Mouse (Mus musculus) c-Kit-positive CD71-positive TER-119-negative erythroid progenitor cells, embryonic 14.5 days (primary cell): Measurements from ENCODE around the gene Supt7l.
"Not testable (repeated sequence)": the region's sequence is repeated elsewhere in the genome, so short reads cannot be mapped to it uniquely, and the experiment has no call there.

Source experiments
- DNase-seq: peaks from one replicate; pipeline ENCODE4 v3.0.0-alpha.2; 2013; ENCODE audit warnings: low read depth

The Supt7l gene

GRCm38 (mm10) chr5:31527707-31528106 lies at the start of gene Supt7l:
Gene Supt7l (minus strand): TSS chr5:31527807.
- DNase-seq: not testable (repeated sequence)

DNA sequence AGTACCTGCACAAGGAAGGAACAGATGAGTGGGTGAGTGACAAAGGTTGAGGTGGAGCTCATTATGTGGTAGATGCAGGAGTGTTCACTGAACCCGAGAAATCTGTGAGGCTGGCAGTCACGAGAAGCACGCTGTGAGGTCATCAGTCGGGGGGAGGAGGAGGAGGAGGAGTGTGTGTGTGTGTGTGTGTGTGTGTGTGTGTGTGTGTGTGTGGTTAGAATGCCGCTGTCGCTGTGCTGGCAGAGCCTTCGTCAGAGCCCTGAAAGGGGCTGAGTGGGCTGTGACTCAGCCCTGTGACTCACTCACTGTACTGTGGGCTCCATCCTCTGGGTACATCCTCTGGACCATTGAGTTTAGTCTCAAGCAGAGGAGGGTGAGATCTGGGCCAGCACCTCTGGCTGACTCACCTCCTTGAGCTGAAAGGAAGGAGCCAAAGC lies 49.0 kb upstream of the Supt7l start:
- DNase-seq: no peak

- DNase-seq: no peak
Observed at GRCm38 (mm10) chr5:31573722-31574121, 46.1 kb upstream of the Supt7l start.

DNA sequence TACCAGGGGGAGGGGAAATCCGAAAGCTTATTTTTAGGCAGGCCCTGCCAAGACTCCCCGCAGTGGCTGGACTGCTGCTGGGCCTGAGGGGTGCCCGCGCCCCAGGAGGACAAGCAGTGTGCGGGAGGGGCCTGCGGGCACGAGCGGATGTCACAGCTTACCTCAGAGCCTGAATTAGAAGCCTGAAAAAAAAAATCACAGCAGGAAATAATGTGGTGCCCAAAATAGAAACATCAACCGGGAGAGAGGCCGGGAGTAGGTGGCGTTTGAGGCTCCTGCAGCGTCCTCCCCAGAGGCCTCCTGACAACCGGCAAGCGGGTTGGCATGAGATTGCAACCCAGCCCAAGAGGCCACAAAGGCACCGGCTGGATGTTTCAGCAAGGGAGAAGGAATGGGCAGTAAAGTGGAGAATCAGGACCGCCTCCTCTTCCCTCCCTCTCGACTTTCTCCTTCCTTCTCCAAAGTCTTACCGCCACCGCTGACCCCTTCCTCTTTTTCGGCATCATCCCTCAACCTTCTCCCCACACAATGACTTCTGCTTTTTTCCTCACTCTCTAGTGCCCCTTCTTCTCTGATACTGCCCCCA lies 43.5 kb upstream of the Supt7l start:
- DNase-seq: no peak

GRCm38 (mm10) chr5:31567951-31568657 lies 40.5 kb upstream of the Supt7l start:
- DNase-seq: no peak

DNA sequence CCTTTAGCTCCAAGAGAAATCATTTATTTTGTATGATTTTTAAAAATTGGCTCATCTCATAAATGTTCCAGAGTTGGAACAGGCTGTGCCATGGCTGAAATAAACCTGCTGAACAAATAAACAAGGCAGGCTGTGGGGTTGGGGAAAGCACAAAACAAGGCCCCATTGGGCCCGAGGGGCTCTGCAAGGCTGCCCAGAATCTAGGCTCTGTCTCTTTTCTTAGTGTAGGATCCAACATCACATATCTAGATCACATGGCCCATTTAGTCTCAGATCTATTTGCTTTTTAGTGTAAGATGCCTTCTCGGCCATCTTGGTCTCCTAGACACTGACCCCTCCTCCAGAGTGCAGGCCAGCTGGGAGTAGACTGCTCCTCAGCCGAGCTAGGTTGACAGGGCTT lies 38.9 kb upstream of the Supt7l start:
- DNase-seq: no peak

GRCm38 (mm10) chr5:31566026-31566425 lies 38.4 kb upstream of the Supt7l start:
- no peak for DNase-seq

- no peak for DNase-seq
Observed at GRCm38 (mm10) chr5:31564976-31565375, 37.4 kb upstream of the Supt7l start.

- DNase-seq: no peak
Observed at GRCm38 (mm10) chr5:31563905-31564304, 36.3 kb upstream of the Supt7l start.

GRCm38 (mm10) chr5:31563496-31563895 lies 35.9 kb upstream of the Supt7l start:
- peak; percentile 51 for DNase-seq

- DNase-seq: no peak
Observed at GRCm38 (mm10) chr5:31562036-31562666, 34.5 kb upstream of the Supt7l start.

DNA sequence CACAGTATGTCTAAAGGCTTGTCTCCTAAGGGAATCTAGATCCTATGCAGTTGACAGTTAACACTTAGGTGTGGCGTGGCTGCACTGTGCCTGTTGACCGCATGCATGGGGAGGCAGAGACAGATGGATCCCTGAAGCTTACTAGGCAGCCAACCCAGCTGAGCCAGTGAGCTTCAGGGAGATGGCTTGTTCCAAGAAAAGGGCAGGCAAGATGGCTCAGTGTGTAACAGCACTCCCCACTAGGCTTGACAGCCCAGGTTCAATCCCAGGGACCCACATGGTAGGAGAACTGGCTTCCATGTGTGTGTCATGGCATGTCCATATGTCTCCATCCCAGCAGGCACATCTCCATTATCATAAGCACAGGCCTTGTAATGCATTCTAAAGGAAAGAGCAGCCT lies 32.7 kb upstream of the Supt7l start:
- no peak for DNase-seq

DNA sequence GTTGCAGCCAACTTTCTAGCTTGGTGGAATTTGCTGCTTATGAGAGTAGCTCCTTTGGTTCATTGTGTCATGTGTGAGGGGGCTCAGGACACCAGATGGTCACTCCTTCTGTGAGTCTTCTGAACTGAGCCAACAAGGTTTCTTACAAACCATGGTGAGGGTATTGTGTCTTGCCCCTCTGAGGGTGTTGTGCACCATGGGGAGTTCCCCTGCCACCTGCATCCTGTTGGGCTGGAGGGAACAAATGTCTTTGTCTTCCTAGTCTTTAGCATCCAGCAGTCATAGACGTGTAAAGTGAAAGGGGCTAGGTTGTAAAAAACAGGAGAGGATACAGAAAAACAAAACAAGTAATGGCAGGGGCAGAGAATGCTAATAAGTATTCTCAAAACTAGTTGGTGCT lies 31.8 kb upstream of the Supt7l start:
- DNase-seq: no peak

- DNase-seq: no peak
Observed at GRCm38 (mm10) chr5:31535228-31535627, 7.6 kb upstream of the Supt7l start.

GRCm38 (mm10) chr5:31528560-31528959 lies 953 bp upstream of the Supt7l start:
- peak; percentile 36 for DNase-seq

DNA sequence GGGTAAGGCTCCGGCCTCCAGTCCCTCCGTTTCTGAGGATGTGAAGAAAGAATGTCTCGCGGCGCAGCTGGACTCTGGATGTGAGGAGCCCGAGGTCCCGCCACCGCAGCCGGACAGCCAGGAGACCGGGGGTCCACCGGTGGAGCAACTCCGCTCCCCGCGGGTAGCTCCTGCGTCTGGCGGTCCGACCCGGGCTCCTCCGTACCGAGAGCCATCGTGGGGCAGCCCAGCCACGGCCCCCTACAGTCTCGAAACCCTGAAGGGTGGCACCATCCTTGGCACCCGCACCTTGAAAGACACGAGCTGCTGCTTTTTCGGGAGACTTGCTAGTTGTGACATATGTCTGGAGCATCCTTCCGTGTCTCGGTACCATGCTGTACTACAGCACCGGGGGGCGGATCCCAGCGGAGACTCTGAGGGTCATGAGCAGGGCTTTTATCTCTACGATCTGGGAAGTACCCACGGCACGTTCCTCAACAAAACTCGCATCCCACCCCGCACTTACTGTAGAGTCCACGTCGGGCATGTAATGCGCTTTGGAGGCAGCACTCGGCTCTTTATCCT lies 408 bp downstream of the Supt7l start:
- DNase-seq: no peak

- peak; percentile 73 for DNase-seq
Observed at GRCm38 (mm10) chr5:31526354-31527116, 1.1 kb downstream of the Supt7l start, which contains the start of gene Slc4a1ap. Gene Slc4a1ap (plus strand): TSS chr5:31526995.

DNA sequence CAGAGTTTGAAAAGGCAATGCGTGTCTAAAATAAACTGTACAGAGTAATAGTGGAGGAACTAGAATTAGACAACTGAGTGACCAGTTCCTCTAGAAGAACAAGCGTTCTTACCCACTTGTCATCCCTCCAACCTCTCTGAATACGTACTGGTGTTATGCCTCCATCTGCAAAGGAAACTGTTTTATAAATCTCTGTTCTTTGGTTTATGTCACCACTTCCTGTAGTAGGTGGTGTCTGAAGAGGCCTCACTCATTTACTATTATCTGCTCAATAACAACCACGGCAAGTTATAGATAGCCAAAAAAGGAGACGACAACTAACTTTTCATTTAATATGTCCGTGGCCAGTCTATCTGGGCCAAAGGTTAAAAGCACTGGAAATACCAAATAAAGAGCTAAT lies 7.1 kb downstream of the Supt7l start:
- no peak for DNase-seq

DNA sequence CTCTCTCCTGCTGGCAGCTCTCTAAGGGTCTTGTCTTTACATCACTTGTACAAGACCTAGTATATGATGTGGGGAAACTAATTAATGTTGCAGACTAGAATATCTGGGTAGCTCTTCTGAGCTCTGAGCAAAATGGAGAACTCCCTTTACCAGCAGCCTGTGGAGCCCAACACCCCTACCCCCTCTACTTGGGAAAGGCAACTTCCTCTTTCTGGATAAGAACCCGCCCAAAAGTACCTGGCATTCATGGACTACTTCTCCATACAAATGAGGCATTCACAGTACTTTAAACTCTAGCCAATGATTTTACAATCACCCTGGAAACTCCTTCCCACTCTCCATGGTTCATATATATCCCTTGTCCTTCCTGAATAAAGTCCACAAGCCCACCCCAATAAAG lies 15.1 kb downstream of the Supt7l start:
- no peak for DNase-seq

GRCm38 (mm10) chr5:31504843-31505242 lies 22.8 kb downstream of the Supt7l start:
- DNase-seq: no peak

DNA sequence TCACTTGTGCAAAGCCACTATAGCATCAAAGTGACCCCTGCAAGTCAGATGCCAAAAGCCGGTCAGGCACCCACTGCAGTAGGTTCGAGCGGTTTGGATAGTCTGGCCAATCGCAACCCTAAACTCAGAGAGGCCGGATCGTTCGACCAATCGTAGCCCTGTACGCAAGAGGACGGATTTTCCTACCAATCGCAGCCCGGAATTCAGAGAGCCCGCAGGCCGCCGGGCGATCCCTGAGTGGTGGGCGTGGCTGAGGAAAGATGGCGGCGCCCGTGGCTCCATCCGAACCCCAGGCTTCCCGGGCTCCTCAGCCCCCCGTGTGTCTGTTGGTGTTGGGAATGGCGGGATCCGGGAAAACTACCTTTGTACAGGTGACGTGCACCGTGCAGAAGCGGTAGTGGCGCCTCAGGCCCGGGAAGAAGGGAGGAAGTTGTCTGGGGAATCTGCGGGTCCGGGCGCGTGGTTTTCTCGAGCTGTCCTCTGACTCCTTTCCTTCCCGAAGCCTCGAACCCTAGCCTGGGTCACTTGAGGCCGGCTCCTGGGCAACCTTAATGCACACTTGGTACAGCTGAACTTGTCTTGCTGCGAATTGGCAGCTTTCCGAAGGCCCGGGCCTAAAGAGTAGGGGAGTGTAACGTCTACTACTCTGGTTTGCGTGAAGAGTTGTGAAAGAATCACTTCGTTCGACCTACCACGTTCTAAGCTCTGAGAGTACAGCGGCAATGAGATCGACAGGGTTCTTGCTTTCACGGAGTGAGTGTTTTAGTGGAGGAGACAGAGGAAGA lies 32.9 kb downstream of the Supt7l start, which contains the start of gene Gpn1:
TSS of gene Gpn1 (plus strand) at position 229 of the 785 bp plus-strand sequence.
- peak; percentile 91 for DNase-seq
